Mouse (Mus musculus): ENCODE results near the gene Slc25a34.

GRCm38 (mm10) chr4:141583919-141584318 lies 39.7 kb downstream of the Slc25a34 start:
- TF ChIP-seq POLR2A (IDR thresholded peaks at IDR 0.05; ENCODE audit: low read depth, low read length) (no peak), CTCF (IDR thresholded peaks at IDR 0.05; ENCODE audit: extremely low read depth, insufficient read length, insufficient replicate concordance, low read depth, low read length) (no peak)

All from small intestine, adult 2 months (tissue).